8 mouse cellular contexts compared by ENCODE assay signal in genomic region chr13:38634800-38635269, GRCm38 (mm10). TPM values are rescaled to one million over a fixed set of nuclear protein-coding genes. Genes with fewer than 3 reads are reported as not detected.
A peak's percentile ranks its signal among the peaks of the same experiment; 100 is the strongest.
DNase-seq lines count a peak whose midpoint lies in the region; ATAC-seq and TF ChIP-seq lines count a peak whose summit lies in the region.

Gene Bloc1s5, minus strand, starts transcription at chr13:38635109.

- H3K36me3 ChIP-seq in embryonic facial prominence, embryonic 13.5 days: peaks cover 8% of the 10 kb centered on the region; the same call in 1 of the 2 replicates
- H3K36me3 ChIP-seq in heart, adult 2 months (ENCODE audit: control insufficient read depth, insufficient read depth, low read length): no peaks in the 10 kb centered on the region
- H3K36me3 ChIP-seq in limb, embryonic 13.5 days: peaks cover 6% of the 10 kb centered on the region
- H3K36me3 ChIP-seq in midbrain, embryonic 16.5 days (ENCODE audit: control insufficient read depth, insufficient read depth, low read length): no peaks in the 10 kb centered on the region

- H3K4me3 ChIP-seq in embryonic facial prominence, embryonic 13.5 days: peak within 1 kb of the TSS; percentile 64
- peak within 1 kb of the TSS; percentile 80 for H3K4me3 ChIP-seq in heart, adult 2 months
- peak within 1 kb of the TSS; percentile 69 for H3K4me3 ChIP-seq in limb, embryonic 13.5 days
- peak within 1 kb of the TSS; percentile 72 for H3K4me3 ChIP-seq in midbrain, embryonic 16.5 days (ENCODE audit: low read depth, low read length)

- peak within 1 kb of the TSS; percentile 68 for H3K4me2 ChIP-seq in embryonic facial prominence, embryonic 13.5 days
- H3K4me2 ChIP-seq in limb, embryonic 13.5 days (replicated peaks): peak within 1 kb of the TSS; percentile 71
- peak within 1 kb of the TSS; percentile 80 for H3K4me2 ChIP-seq in midbrain, embryonic 16.5 days (ENCODE audit: low read length)

- DNase-seq in 3134 (ENCODE audit: extremely low read depth, insufficient read length, low spot score): peak; percentile 88
- peak; percentile 95 to 96 for DNase-seq in adrenal gland, postnatal 36 days
- DNase-seq in heart, adult 2 months: peak; percentile 93 to 96
- peak; percentile 90 to 95 for DNase-seq in kidney, adult 8-10 months
- peak; percentile 97 to 98 for DNase-seq in spleen, postnatal 10 days (ENCODE audit: low spot score in 2 of 2)

- H3K9ac ChIP-seq in embryonic facial prominence, embryonic 13.5 days: peak within 1 kb of the TSS; percentile 78
- H3K9ac ChIP-seq in heart, adult 2 months (ENCODE audit: low read depth, low read length): peak within 1 kb of the TSS; percentile 78
- peak within 1 kb of the TSS; percentile 76 for H3K9ac ChIP-seq in limb, embryonic 13.5 days
- peak within 1 kb of the TSS; percentile 84 for H3K9ac ChIP-seq in midbrain, embryonic 16.5 days (ENCODE audit: low read depth, low read length)

- no peak for TF ChIP-seq CTCF in heart, adult 2 months (IDR thresholded peaks at IDR 0.05)

- peak; percentile 89 for ATAC-seq in embryonic facial prominence, embryonic 13.5 days (ENCODE audit: insufficient number of reproducible peaks, insufficient read depth, low FRiP score, low TSS enrichment, low read depth)
- ATAC-seq in limb, embryonic 13.5 days (ENCODE audit: low FRiP score, low read depth): peak; percentile 97
- ATAC-seq in midbrain, embryonic 16.5 days: peak; percentile 99

- peaks cover 9% of the 10 kb centered on the region; the same call in 1 of the 2 replicates for H3K4me1 ChIP-seq in embryonic facial prominence, embryonic 13.5 days
- no peaks in the 10 kb centered on the region; the same call in 1 of the 2 replicates for H3K4me1 ChIP-seq in heart, adult 2 months (ENCODE audit: control insufficient read depth, insufficient read depth, low read length)
- H3K4me1 ChIP-seq in limb, embryonic 13.5 days: peaks cover 6% of the 10 kb centered on the region; the same call in 1 of the 2 replicates
- H3K4me1 ChIP-seq in midbrain, embryonic 16.5 days (ENCODE audit: control insufficient read depth, insufficient read depth, low read length): peaks cover 6% of the 10 kb centered on the region

- peak; percentile 61 for TF ChIP-seq POLR2A in heart, adult 2 months (IDR thresholded peaks at IDR 0.05; ENCODE audit: insufficient read depth, low read depth, low read length)

- TF ChIP-seq EP300 in heart, adult 2 months (IDR thresholded peaks at IDR 0.05; ENCODE audit: insufficient read depth, low read depth, low read length): peak; percentile 80; the same call in 1 of the 2 replicates

- no peaks in the 10 kb centered on the region for H3K79me2 ChIP-seq in heart, adult 2 months (replicated peaks; ENCODE audit: control insufficient read depth, insufficient read depth, low read length)

- WGBS in embryonic facial prominence, embryonic 13.5 days: under 1% methylated on average over 44 of the region's 44 CpGs
- WGBS in heart, adult 2 months: under 1% methylated on average over 44 of the region's 44 CpGs
- 0% methylated on average over 44 of the region's 44 CpGs for WGBS in limb, embryonic 13.5 days
- under 1% methylated on average over 44 of the region's 44 CpGs for WGBS in midbrain, embryonic 16.5 days

- H3K27ac ChIP-seq in embryonic facial prominence, embryonic 13.5 days: peak within 1 kb of the TSS; percentile 84
- peak within 1 kb of the TSS; percentile 70 for H3K27ac ChIP-seq in heart, adult 2 months
- no peak within 1 kb of the TSS; the same call in 1 of the 2 replicates for H3K27ac ChIP-seq in limb, embryonic 13.5 days
- peak within 1 kb of the TSS; percentile 70 for H3K27ac ChIP-seq in midbrain, embryonic 16.5 days (ENCODE audit: low read length)

- intact Hi-C loops in heart, adult 2 months (cut with DNase I): loop anchor here (10.0 kb wide), 1 partner anchor 430 kb away; the partner anchor contains the start of gene Snrnp48

- no peaks in the 10 kb centered on the region for H3K27me3 ChIP-seq in embryonic facial prominence, embryonic 13.5 days
- no peaks in the 10 kb centered on the region for H3K27me3 ChIP-seq in heart, adult 2 months (ENCODE audit: control insufficient read depth, insufficient read depth, low read length)
- H3K27me3 ChIP-seq in limb, embryonic 13.5 days: no peaks in the 10 kb centered on the region
- no peaks in the 10 kb centered on the region for H3K27me3 ChIP-seq in midbrain, embryonic 16.5 days (ENCODE audit: control insufficient read depth, insufficient read depth, low read depth, low read length)

- H3K9me3 ChIP-seq in embryonic facial prominence, embryonic 13.5 days: no peaks in the 10 kb centered on the region
- no peaks in the 10 kb centered on the region for H3K9me3 ChIP-seq in limb, embryonic 13.5 days
- no peaks in the 10 kb centered on the region for H3K9me3 ChIP-seq in midbrain, embryonic 16.5 days (replicated peaks; ENCODE audit: control insufficient read depth, low read length, poor library complexity, severe bottlenecking)

RNA-seq across cellular contexts. Expression of gene Bloc1s5, which starts in this region (rescaled TPM):
- total RNA-seq in adrenal gland, postnatal 36 days (2021): 10 to 100 TPM; 19.8 to 25.7 TPM
- polyA plus RNA-seq in embryonic facial prominence, embryonic 13.5 days (2015; fragmentation: Nextera tagmentation; extraction: Ambion mirVana): 22.2 and 22.5 TPM in 2 replicates
- 10 to 100 TPM; 10.5 to 12.0 TPM for total RNA-seq in heart, adult 2 months (2021)
- 5.2 and 7.9 TPM in 2 replicates for polyA plus RNA-seq in heart, adult 2 months (2012; rRNA removed)
- 22.8 and 23.1 TPM in 2 replicates for polyA plus RNA-seq in limb, embryonic 13.5 days (2015; fragmentation: Nextera tagmentation; extraction: Ambion mirVana)
- 20.7 and 23.8 TPM in 2 replicates for polyA plus RNA-seq in midbrain, embryonic 16.5 days (2015; fragmentation: Nextera tagmentation; extraction: Ambion mirVana)
